Mouse (Mus musculus) heart, postnatal 14 days (tissue): Measurements from ENCODE around the gene Aen. TPM values are rescaled to one million over a fixed set of nuclear protein-coding genes. Genes with fewer than 3 reads are reported as not detected.
A peak's percentile ranks its signal among the peaks of the same experiment; 100 is the strongest.

Experiments used
- DNase-seq, 2 experiments: peaks; one replicate each; pipeline ENCODE4 v3.0.0; 2021 to 2022
- intact Hi-C: fragments of 180-260 bp; cut with DNase I; formaldehyde crosslinking; loops from one replicate; pipeline ENCODE4 v1.15.1; 2025
- total RNA-seq, 2 experiments: library from RNA; stranded (reverse); gene quantifications; 2 replicates each; pipeline ENCODE4 v1.2.3; 2021

The Aen gene
- total RNA-seq, 2 experiments from 2014 or later = 25.8 to 29.4 TPM

DNA sequence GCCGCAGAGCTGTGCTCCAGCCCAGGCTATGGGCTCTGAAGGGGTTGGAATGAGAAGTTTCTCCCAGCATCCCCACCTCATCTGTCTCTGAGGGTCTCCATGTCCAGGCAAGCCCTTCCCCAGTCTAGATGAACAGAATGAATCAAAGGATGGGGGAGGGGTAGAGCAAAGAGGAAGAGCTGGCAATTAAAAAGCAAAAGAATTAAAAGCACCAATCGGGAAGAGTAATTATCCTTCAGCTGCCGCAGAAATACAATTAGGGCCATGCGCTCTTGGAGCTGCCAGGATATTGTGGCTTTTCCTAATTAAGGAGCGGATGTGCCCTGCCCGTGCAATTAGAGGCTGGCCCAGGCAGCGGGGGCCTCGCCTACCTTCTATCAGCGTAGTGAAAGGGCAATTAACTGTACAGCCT, 8.2 kb upstream of the Aen start:
- intact Hi-C loops = loop anchor here (2.0 kb wide), 1 partner anchor 41 kb away; the partner anchor contains the start of gene Det1
- DNase-seq = no peak

DNA sequence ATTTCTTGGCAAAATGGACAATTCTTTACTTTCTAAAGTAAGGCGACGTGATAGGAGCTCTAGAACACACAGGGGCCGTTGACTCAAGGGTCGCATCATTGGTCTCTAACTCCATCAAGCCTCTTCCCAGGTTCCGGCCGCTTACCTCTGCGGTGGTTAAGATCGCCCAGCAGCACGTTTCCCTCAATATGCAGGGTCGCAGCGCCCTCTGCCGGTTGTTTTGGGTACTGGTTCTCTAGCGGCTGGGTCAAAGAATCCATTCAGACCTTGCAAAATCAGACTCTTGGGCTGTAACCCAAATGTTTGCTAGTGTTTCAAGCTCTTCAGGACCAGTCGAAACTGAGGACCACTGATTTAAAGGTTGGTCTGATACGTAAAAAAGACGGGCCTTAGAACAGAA, 5.0 kb upstream of the Aen start:
- intact Hi-C loops = loop anchor here (1.0 kb wide), 1 partner anchor 99 kb away; no protein-coding TSS in a partner anchor
- peak; percentile 83 to 92 for DNase-seq

DNA sequence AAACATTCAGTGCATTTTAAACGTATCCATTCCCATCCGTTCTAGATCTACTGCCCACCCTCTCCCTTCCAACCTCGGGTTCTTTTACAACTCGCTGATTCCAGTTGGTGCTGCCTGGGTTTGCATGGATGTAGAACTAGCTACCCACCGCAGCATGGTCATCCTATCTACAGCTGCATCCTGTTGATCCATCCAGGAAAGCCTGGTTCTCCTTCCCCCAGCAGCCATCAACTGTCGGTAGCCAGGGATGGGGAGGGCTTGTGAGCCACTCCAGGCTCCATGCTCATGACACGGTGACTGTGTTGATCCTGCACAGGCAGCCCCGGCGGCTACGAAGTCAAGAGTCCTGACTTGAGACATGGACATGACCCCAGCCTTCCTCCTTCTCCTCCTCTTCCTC, 1.7 kb upstream of the Aen start:
- DNase-seq = no peak

DNA sequence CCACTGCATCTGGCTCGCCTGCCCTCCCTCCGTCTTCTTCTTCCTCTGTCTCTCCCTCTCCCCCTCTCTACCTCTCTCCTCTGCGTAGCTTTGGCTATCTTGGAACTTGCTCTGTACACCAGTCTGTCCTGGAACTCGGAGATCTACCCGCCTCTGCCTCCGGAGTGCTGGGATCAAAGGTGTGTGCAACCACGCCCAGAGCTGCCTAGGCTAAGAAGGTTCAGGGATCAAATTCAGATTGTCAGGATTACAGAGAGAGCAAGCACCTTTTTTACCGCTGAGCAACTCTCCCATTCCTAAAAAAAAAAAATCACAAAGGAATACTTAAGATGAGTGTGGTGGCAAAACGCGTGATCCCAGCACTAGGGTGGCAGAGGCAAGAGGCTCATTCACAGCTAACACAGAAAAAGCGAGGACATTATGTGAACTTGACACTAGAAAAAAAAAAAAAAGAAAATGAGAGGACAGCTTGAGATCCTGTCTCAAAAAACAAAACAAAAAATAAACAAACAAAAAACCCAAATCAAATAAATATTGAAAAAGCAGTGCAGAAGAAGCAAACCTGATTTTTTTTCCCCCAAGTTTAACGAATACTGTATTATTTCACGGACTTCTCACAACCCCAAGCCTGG, 517 bp upstream of the Aen start:
- intact Hi-C loops = no loop called here
- no peak for DNase-seq

More for the DNA sequence above, 1.7 kb upstream of the Aen start:
- intact Hi-C loops = no loop called here

DNA sequence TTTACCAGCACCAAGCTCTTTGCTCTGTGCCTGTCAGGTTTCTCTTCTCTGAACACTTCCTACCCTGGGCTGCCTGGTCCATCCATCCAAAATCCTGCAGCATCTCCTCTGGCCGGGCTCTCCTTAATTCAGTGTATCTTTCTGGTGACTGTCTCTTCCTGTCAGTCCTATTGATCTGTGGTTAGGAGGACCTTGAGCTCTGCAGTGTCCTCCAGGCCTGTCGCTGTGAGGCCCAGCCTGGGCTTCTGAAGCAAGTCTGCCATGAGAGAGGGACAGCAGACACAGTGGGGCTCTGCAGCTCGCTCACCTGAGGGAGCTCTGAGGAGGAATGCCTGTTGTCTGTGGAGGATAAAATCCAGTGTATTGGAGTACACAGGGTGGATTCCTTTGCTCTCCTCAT, 1.9 kb downstream of the Aen start:
- intact Hi-C loops = no loop called here
- DNase-seq = no peak

DNA sequence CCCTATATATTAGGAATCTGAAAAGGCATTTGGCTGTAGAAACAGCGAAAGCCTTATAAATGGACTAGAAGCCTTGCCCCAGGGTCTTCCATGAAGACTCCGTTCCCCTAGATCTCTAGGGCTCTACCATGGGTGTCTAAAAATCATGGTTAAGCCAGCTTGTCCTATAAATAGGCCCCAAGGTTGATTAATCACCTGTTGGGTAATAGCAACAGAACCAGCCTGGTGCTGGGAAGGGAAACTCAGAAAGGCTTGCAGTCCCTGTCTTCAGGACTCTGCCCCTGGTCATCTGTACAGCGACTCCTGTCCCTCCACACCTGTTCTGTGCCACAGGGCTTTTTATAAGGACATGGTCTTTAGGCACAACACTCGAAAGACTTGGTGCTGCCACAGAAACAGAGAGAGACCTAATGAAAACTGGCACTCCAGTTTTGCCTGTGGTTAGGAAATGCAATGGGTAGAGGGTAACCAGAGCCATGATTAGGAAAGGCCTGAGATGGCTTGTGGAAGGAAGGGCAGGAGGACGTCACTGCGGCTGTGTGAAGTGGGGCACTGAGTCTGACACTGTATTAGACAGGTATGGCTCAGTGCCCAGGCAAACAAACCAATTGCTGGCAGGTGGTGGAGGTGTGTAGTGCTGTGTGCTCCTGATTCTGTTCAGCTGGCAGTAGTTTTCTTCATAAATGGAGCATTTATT, 7.7 kb downstream of the Aen start:
- no peak for DNase-seq
- intact Hi-C loops = no loop called here

DNA sequence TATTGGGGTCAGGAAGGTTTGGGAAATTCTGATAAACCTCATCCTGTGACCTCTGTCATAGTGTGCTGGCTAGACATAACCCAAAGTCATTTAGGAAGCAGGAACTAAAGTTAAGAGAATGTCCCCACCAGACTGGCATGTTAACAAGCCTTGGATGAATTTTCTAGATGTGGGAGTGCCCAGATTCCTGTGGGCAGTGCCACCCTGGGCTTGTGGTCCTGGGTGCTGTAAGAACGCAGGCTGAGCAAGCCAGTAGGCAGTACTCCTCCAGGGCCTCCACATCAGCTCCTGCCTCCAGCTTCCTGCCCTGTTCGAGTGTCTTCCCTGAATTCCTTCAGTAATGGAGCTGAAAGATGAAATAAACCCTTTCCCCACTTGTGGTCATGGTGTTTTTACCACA, 8.5 kb downstream of the Aen start:
- intact Hi-C loops = no loop called here
- no peak for DNase-seq

DNA sequence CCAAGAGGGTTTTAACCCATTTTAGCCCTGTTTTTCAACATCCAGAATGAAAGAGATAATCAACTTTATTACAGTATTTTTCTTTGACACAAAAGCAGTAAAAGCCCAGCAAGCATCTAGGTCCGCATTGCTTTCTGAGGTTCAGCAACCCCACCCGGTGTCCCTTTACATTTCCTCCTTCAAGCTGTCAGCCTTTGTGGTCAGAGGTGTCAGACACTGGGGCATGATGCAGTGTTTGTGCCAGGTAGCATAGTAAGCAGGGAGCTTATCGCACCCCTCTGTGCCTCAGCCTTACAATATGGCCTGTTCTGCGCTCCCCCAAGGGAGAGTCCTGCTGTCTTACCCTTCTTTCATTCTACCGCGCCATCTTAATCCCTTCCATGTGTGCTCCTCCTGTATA, 13.4 kb downstream of the Aen start:
- intact Hi-C loops = no loop called here

DNA sequence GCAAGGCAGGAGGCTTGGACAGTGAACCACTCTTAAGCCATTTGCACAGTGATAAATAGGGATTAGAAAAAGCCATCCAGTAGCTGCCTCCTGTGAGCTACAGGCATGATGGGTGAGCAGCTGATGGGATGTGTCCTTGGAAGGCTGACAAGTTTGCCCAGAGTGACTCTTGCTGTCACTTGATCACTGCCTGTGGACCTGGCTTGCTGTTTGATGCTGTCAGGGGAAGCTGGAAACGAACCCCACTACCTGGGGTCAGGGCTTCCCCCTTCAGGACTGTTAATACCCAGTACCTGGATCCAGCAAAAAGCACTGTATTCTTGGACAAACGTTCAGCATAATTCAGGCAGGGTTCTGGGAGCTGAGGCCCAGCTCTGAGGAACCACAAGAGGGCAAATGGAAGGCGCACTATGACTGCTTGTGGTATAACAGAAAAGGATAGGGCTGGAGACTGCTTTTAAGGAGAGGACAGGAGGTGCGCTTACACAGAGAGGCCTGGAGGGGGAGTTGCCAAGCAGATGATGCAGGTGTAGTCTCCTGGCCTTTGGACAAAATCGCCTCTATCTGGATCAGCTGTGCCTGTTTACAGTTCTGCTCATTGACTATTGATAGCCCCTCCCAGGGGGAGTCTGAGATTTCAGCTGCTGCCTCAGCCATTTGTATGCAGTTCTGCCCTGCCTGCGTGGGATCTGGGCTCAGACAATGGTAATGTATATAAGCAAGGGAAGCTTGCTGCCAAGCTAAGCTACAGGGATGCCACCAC, 14.9 kb downstream of the Aen start:
- DNase-seq = no peak
- intact Hi-C loops = no loop called here

More for the DNA sequence above, 13.4 kb downstream of the Aen start:
- DNase-seq = no peak

DNA sequence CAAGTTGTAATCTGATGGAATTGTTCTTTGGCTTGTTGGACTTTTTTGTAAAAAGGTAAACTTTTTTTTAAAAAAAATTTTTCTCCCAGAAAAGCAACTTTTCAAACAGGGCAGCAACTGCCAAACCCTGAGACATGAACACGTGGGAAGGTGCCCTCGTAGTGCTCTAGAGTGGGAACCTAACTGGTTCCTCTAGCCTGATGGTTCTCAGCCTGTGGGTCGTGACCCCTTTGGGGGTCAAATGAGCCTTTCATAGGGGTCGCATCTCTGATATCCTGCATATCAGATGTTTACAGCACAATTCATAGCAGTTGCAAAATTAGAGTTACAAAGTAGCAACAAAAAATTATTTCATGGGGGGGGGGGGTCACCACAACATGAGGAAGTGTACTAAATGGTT, 15.6 kb downstream of the Aen start:
- intact Hi-C loops = no loop called here
- no peak for DNase-seq

DNA sequence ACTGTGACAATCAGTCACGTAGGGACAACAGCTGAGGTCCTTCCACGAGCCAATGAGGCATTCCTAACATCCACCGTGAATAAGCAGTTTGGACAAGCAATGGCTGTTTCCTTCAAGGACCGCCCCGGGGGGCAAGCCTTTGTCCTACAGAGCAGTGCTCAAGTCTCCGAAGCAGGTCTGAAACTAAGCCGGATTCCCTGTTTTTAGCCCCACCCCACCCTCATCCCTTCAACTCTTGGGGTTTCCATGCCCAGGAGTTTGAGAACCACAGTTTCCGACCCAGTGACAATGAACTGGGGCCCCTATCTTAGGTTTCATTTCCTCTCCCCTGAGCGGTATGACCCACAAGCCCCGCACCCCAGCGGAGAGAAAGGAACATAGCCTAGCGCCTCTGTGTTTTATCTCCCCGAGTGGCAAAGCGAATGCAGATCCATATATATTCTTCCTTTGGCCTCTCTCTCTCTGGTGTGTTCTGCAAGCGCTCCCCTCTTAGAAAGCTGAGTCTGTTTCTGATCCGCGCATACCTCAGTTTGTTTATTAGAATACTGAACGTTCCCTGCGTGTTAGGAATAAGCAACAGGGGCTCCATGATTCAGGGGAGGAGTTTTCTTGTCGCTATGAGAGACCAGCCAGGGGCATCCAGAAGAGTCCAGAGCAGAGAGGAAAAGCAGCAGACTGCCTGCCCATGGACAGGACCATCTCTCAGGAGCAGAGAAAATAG, 16.8 kb downstream of the Aen start:
- peak in 1 of 2 experiments; percentile 17 for DNase-seq
- intact Hi-C loops = no loop called here

DNA sequence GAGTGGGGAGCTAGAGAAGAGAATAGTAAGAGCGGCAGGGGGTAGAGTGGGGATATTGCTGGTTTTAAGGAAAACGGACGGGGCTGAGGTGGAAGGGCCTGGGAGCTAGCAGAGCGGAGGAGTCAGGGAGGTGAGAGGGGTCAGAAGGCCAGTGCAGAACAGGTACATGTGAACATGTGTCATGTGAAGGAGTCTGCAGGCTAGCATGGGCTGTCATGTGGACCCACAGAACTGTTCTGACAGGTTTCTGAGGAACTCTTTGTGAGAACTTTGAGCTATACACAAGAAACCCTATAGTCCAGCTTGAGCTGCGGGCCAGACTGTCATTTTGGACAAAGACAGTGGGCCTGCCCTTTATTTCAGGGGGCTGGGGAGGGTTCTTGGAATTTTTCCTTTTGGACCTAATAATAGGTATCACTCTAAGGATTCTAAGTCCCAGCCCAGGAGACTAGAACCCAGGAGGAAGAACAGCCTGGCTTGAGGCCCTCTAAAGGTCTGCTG, 17.4 kb downstream of the Aen start, which contains the start of gene Isg20:
TSS of gene Isg20 (plus strand) at position 451 of the 501 bp plus-strand sequence.
- intact Hi-C loops = no loop called here
- DNase-seq = no peak

DNA sequence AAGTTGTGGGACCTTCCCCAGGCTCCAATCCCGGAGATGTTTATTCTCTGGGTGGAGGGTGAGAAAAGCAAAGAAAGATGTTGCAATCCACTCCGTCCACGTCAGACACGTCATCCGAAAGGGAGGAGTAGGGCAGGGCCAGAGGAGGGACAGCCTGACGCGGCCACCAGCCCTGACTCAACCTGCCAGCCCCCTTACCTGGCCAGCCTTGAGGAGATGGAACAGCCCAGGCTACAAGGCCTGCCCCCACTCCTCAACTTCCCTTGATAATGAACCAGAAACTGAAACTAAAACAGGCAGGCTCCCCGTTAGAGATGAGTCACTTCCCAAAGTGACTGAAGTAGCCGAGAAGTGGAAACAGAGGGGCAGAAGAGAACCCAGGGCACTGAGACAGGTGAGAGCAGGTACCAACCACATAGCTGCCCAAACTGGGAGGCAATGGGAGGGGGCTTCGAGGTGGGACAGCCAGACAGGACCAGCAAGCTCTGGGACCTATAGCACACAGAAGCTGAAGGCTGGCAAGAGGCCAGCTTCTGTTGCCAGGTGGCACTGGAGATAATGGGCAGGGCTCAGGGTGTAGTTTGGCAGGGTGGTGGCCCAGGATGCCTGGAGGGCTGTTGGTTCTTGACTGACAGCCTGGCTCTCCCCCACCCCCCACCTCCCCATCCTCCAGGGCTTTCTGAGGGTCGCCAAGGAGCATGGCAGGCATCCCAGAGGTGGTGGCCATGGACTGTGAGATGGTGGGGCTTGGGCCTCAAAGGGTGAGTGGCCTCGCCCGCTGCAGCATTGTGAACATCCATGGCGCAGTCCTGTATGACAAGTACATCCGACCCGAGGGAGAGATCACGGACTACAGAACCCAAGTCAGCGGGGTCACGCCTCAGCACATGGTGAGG, 18.2 kb downstream of the Aen start:
- DNase-seq = peak; percentile 55 to 56
- intact Hi-C loops = no loop called here

DNA sequence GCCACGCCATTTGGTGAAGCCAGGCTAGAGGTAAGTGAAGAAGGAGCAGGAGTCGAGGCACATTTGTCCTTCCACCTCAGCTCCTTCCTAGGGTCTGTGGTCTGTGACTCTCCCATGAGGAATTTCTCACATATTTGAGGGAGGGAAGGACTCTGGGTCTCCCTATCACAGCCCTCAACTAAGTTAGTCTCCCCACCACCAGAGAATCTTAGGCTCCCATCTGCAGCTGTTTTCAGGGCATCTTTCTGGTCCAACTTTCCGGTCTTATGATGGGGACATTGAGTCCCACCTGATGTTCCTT, 18.8 kb downstream of the Aen start:
- intact Hi-C loops = no loop called here
- no peak for DNase-seq

DNA sequence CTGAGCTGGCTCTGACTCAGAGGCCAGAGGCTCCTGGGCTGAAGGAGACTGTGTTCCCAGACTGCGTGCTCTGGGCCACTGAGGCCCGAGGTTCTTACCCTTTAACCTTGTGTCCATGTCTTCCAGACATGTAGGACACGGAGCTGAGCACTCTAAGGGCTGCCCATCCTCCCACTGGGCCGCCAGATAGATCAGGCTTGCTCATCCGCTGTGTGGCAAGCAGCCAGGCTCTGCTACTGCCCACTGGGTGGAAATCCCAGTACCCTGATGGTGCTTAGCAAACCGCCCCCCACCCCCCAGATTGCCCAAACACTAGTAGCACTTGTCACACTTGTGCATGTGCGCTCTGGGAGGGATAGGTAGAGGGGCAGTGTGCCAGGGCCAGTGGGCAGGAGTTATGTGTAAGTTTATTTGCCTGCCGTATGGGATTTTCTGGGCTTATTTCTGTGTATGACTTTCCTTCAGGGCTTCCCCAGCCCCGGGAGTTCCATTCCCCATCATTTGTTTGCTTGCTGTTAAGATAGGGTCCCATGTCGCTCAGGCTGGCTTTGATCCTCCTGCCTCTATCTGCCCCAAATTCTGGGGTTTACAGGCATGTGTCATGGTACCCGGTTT, 19.3 kb downstream of the Aen start:
- no peak for DNase-seq
- intact Hi-C loops = no loop called here

DNA sequence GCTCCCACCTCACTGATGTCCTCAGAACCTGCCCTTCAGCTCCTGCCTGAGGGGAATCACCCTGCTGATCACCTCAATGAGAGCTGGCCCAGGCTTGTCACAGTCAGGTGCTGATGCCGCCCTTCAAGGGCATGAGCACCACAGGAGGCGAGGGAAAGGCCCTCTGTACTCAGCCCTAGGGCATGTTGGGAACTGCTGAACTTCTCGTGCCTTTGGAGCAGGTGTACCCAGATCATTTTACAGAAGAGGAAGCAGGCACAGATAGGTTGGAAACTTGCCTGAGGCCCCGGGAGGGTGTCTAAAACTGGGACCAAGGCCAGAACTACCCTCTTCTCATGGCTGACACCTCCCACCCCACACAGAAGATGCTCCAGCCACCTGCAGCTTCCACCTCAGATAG, 23.0 kb downstream of the Aen start:
- intact Hi-C loops = no loop called here
- DNase-seq = no peak

DNA sequence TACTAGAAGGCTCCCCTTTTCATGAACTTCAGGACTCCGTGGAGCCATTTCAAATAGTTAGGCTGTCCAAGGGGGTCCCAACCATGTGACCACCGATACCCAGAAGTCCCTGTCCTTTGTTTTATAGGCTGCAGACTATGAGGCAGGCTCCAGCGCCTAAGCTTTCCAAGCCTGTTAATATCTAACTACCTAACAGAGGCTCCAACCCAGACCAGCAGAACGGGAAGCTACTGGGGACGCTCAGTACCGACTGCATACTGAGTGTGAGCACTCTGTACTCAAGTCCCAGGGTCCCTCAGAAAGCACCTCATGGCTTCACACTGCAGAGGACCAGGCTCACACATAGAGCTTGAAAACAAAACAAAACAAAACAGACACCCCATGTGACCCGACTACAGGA, 26.9 kb downstream of the Aen start:
- DNase-seq = no peak
- intact Hi-C loops = loop anchor here (5.0 kb wide), 2 partner anchors 305 to 425 kb away; no protein-coding TSS in a partner anchor

DNA sequence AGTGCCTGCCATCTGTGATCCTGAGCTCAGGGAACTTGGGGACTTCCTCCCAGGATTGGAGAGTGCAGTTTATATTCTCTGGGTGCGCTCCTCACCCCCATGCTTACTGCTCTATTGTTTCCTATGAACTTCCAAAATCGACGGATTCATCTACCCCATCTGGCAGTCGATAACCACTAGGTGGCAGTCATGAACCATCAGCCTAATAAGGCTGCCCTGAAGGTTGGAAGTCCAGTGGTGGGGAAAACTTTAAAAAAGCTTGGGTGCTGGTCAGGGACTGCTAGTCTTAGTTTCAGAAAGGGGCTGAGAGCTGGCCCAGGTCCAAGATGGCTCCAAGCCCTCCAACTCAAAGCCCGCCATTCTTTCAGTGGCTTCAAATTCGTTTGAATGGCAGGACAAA, 28.6 kb downstream of the Aen start:
- peak; percentile 60 to 84 for DNase-seq
- intact Hi-C loops = loop anchor here (1.0 to 5.0 kb wide), 3 partner anchors 156 to 423 kb away; no protein-coding TSS in a partner anchor

DNA sequence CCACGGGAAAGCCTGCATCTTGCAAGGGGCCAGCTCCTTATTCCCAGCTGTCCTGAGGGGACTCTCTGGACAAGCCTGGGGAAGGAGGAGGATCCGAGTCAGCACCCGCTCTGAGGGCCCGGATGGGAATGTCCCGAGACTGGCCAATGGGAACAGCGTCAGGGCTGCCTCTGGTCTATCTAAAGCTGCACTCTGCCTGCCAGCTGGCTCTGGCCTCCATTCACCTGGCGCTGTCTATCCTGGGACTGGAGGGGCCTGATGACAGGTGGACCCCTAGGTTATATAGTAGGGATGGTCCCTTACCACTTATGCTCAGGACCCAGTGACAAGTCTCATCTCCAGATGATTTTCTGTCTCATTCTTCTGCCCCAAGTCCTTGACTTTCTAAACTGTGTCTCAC, 29.1 kb downstream of the Aen start:
- intact Hi-C loops = loop anchor here (1.0 to 5.0 kb wide), 4 partner anchors 156 to 423 kb away; no protein-coding TSS in a partner anchor
- DNase-seq = no peak
